Mouse (Mus musculus): ENCODE data around the gene Zfp653.

DNA sequence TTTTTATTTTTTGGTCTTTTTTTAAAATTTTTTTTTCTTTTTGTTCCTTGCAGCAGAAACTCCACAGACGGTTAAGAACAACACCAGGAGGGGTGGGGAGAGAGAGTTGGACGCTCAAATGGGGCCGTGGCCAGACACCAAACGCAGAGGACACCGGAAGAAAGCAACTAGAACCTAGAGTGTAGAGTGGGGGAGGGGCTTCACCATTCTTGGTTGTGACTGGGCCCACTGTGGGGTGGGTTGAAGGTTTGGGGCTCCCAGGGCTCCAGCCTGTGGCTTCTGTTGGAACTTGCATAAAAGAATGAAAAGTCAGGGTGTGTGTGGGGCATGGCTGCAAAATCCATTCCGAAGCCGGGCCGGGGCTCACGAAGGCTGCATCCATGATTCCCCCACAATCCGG, 54.9 kb downstream of the Zfp653 start:
- no peak for TF ChIP-seq CTCF (conservative IDR thresholded peaks at IDR 0.05; ENCODE audit: low read length)
- no peak for TF ChIP-seq NANOG (IDR thresholded peaks at IDR 0.05; ENCODE audit: borderline replicate concordance, low read length)
- no peak for TF ChIP-seq POU5F1 (IDR thresholded peaks at IDR 0.05; ENCODE audit: borderline replicate concordance, low read length)

All from E14TG2a.4 (cell line).